Mouse (Mus musculus): ENCODE results near the gene Ppan. TPM values are rescaled to one million over a fixed set of nuclear protein-coding genes. Genes with fewer than 3 reads are reported as not detected.

The Ppan gene
- polyA plus RNA-seq, 1 experiment from 2014 or later: 42.2 TPM

- ATAC-seq (no peak), DNase-seq (ENCODE audit: low read depth, low spot score) (no peak)
- TF ChIP-seq CTCF (IDR thresholded peaks at IDR 0.05): no peak
- H3K27me3 ChIP-seq: no peaks in the 10 kb centered on the region
- ChIA-PET POLR2A (no interaction called here), CTCF (interaction anchor here (1.1 to 1.9 kb wide), 6 partner anchors 8 to 123 kb away, joined by 3 to 16 read pairs (median 6); partner anchors contain the start of genes Eif3g, Mrpl4 and Ppan)
- in situ Hi-C loops (cut with MboI; ENCODE audit: low pct_unique_long_range_greater_than_20kb): no loop called here
Measured at GRCm38 (mm10) chr9:20879097-20879792, 8.7 kb upstream of the Ppan start, which contains the start of gene Angptl6. Angptl6 (minus strand) TSS chr9:20879727.

- H3K27me3 ChIP-seq: no peaks in the 10 kb centered on the region
- ChIA-PET POLR2A (no interaction called here), CTCF (interaction anchor here (1.5 to 3.7 kb wide), 2 partner anchors 8 to 12 kb away, joined by 4 to 13 read pairs; partner anchors contain the start of gene Eif3g)
- in situ Hi-C loops (cut with MboI; ENCODE audit: low pct_unique_long_range_greater_than_20kb): no loop called here
- DNase-seq (ENCODE audit: low read depth, low spot score): no peak
- TF ChIP-seq CTCF (IDR thresholded peaks at IDR 0.05): no peak
- ATAC-seq: no peak
Measured at GRCm38 (mm10) chr9:20886563-20886962, 1.4 kb upstream of the Ppan start.

GRCm38 (mm10) chr9:20887191-20887590 is 784 bp upstream of the Ppan start:
- TF ChIP-seq CTCF (IDR thresholded peaks at IDR 0.05): no peak
- ATAC-seq: no peak
- ChIA-PET POLR2A (no interaction called here), CTCF (interaction anchor here (1.5 to 3.7 kb wide), 2 partner anchors 9 to 11 kb away, joined by 4 to 13 read pairs; partner anchors contain the start of gene Eif3g)
- in situ Hi-C loops (cut with MboI; ENCODE audit: low pct_unique_long_range_greater_than_20kb): no loop called here
- H3K27me3 ChIP-seq: no peaks in the 10 kb centered on the region
- DNase-seq (ENCODE audit: low read depth, low spot score): no peak

- CTCF ChIA-PET: interaction anchor here (3.2 to 3.7 kb wide), 2 partner anchors 10 kb away, joined by 13 to 17 read pairs; partner anchors contain the start of gene Eif3g
- H3K27me3 ChIP-seq: no peaks in the 10 kb centered on the region
- DNase-seq (ENCODE audit: low read depth, low spot score): no peak
Measured at GRCm38 (mm10) chr9:20888386-20888765, 401 bp downstream of the Ppan start.

GRCm38 (mm10) chr9:20889185-20890141 is 1.5 kb downstream of the Ppan start:
- CTCF ChIA-PET: interaction anchor here (1.0 to 3.7 kb wide), 3 partner anchors 9 to 12 kb away, joined by 3 to 17 read pairs (median 13); partner anchors contain the start of gene Eif3g
- POLR2A ChIA-PET: no interaction called here
- in situ Hi-C loops (cut with MboI; ENCODE audit: low pct_unique_long_range_greater_than_20kb): no loop called here
- ATAC-seq: no peak
- no peak for DNase-seq (ENCODE audit: low read depth, low spot score)
- TF ChIP-seq CTCF (IDR thresholded peaks at IDR 0.05): no peak
- H3K27me3 ChIP-seq: no peaks in the 10 kb centered on the region

More at GRCm38 (mm10) chr9:20888386-20888765, 401 bp downstream of the Ppan start:
- POLR2A ChIA-PET: interaction anchor here (0.7 to 1.1 kb wide), 3 partner anchors 9 to 11 kb away, joined by 3 to 7 read pairs (median 3); no protein-coding TSS in a partner anchor
- no peak for TF ChIP-seq CTCF (IDR thresholded peaks at IDR 0.05)
- ATAC-seq: peak; percentile 55
- in situ Hi-C loops (cut with MboI; ENCODE audit: low pct_unique_long_range_greater_than_20kb): no loop called here

- ChIA-PET CTCF (interaction anchor here (1.0 to 3.2 kb wide), 3 partner anchors 8 to 13 kb away, joined by 3 to 17 read pairs (median 6); partner anchors contain the start of gene Eif3g), POLR2A (no interaction called here)
- H3K27me3 ChIP-seq: no peaks in the 10 kb centered on the region
- in situ Hi-C loops (cut with MboI; ENCODE audit: low pct_unique_long_range_greater_than_20kb): no loop called here
- DNase-seq (ENCODE audit: low read depth, low spot score): no peak
- no peak for TF ChIP-seq CTCF (IDR thresholded peaks at IDR 0.05)
- no peak for ATAC-seq
Measured at GRCm38 (mm10) chr9:20890411-20890810, 2.4 kb downstream of the Ppan start.

GRCm38 (mm10) chr9:20891339-20892103 is 3.5 kb downstream of the Ppan start:
- DNase-seq (ENCODE audit: low read depth, low spot score) (no peak), ATAC-seq (no peak)
- ChIA-PET POLR2A (interaction anchor here (0.7 kb wide), 1 partner anchor 13 kb away, joined by 3 read pairs; no protein-coding TSS in a partner anchor), CTCF (interaction anchor here (1.4 kb wide), 1 partner anchor 14 kb away, joined by 6 read pairs; no protein-coding TSS in a partner anchor)
- H3K27me3 ChIP-seq: no peaks in the 10 kb centered on the region
- in situ Hi-C loops (cut with MboI; ENCODE audit: low pct_unique_long_range_greater_than_20kb): no loop called here
- TF ChIP-seq CTCF (IDR thresholded peaks at IDR 0.05): no peak

- DNase-seq (ENCODE audit: low read depth, low spot score) (no peak), ATAC-seq (no peak)
- in situ Hi-C loops (cut with MboI; ENCODE audit: low pct_unique_long_range_greater_than_20kb): no loop called here
- ChIA-PET POLR2A (interaction anchor here (0.6 to 0.9 kb wide), 3 partner anchors 11 to 84 kb away, joined by 3 read pairs; no protein-coding TSS in a partner anchor), CTCF (no interaction called here)
- no peaks in the 10 kb centered on the region for H3K27me3 ChIP-seq
- no peak for TF ChIP-seq CTCF (IDR thresholded peaks at IDR 0.05)
Measured at GRCm38 (mm10) chr9:20892104-20892653, 4.2 kb downstream of the Ppan start.

GRCm38 (mm10) chr9:20893069-20893468 is 5.1 kb downstream of the Ppan start:
- TF ChIP-seq CTCF (IDR thresholded peaks at IDR 0.05): no peak
- DNase-seq (ENCODE audit: low read depth, low spot score) (no peak), ATAC-seq (no peak)
- POLR2A ChIA-PET: interaction anchor here (0.6 to 0.9 kb wide), 2 partner anchors 10 to 83 kb away, joined by 3 read pairs; no protein-coding TSS in a partner anchor
- CTCF ChIA-PET: interaction anchor here (1.2 kb wide), 1 partner anchor 51 kb away, joined by 3 read pairs; no protein-coding TSS in a partner anchor
- H3K27me3 ChIP-seq: no peaks in the 10 kb centered on the region
- in situ Hi-C loops (cut with MboI; ENCODE audit: low pct_unique_long_range_greater_than_20kb): no loop called here
